ENCODE assay signal across 18 mouse cellular contexts in the genomic region with DNA sequence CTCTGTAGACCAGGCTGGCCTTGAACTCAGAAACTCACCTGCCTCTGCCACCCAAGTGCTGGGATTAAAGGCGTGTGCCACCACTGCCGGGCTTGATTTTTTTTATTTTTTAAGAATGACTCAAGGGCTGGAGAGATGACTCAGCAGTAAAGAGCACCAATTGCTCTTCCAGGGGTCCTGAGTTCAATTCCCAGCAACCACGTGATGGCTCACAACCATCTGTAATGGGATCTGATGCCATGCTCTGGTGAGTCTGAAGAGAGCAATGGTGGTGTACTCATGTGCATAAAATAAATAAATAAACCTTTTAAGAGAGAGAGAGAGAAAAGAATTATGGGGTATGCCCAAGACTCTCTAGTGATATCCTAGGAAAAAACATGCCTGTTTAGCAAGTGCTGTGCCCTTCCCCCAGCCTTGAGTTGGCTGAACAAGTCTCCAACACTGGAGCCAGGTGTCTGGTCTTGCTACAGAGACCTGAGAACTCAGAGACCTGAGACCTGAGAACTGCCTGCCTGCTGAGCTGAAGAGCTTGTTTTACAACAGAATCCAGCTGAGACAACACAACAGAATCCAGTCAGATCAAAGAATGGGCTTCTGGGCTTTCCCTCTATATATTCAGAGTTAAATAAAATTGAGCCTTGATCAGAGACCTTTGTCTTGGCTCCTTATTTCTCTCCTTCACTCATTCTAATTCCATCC.
"Had no signal": no experiment of that assay in that cellular context is flagged by ENCODE, and none has a peak within 500 bp of the region (broad histone marks: within the 10 kb centered on the region; RNA-seq: fewer than 3 reads in every experiment).

No protein-coding gene starts in this region.

- H3K9ac ChIP-seq: kidney, embryonic 15.5 days; limb, embryonic 12.5 days; limb, embryonic 15.5 days; liver, embryonic 13.5 days; midbrain, embryonic 13.5 days; neural tube, embryonic 12.5 days; neural tube, embryonic 15.5 days had no signal

- DNase-seq: kidney, postnatal 14 days; left cerebral cortex, postnatal 4 days; liver, embryonic 13.5 days; lung, adult 2 months; right cerebral cortex, adult 18-20 months; right cerebral cortex, postnatal 14 days; right cerebral cortex, postnatal 4 days; thymus, adult 18-20 months; thymus, postnatal 36 days had no signal

- H3K9me3 ChIP-seq: kidney, embryonic 15.5 days; limb, embryonic 12.5 days; limb, embryonic 15.5 days; liver, embryonic 13.5 days; midbrain, embryonic 13.5 days; neural tube, embryonic 12.5 days; neural tube, embryonic 15.5 days had no signal

- H3K36me3 ChIP-seq: kidney, embryonic 15.5 days; limb, embryonic 12.5 days; limb, embryonic 15.5 days; liver, embryonic 13.5 days; midbrain, embryonic 13.5 days; neural tube, embryonic 12.5 days; neural tube, embryonic 15.5 days had no signal

- H3K27ac ChIP-seq: kidney, embryonic 15.5 days; limb, embryonic 12.5 days; limb, embryonic 15.5 days; liver, embryonic 13.5 days; macrophage; midbrain, embryonic 13.5 days; neural tube, embryonic 12.5 days; neural tube, embryonic 15.5 days; stomach, postnatal 0 days had no signal

- H3K27me3 ChIP-seq: neural tube, embryonic 12.5 days had no signal

- H3K4me2 ChIP-seq: kidney, embryonic 15.5 days; limb, embryonic 12.5 days; limb, embryonic 15.5 days; liver, embryonic 13.5 days; midbrain, embryonic 13.5 days; neural tube, embryonic 12.5 days; neural tube, embryonic 15.5 days had no signal

- ATAC-seq: intestine, postnatal 0 days; midbrain, embryonic 13.5 days had no signal

- H3K4me1 ChIP-seq: kidney, embryonic 15.5 days; limb, embryonic 12.5 days; limb, embryonic 15.5 days; liver, embryonic 13.5 days; midbrain, embryonic 13.5 days; neural tube, embryonic 12.5 days; neural tube, embryonic 15.5 days had no signal

- H3K4me3 ChIP-seq: kidney, embryonic 15.5 days; limb, embryonic 12.5 days; limb, embryonic 15.5 days; liver, embryonic 13.5 days; midbrain, embryonic 13.5 days; neural tube, embryonic 12.5 days; neural tube, embryonic 15.5 days had no signal
